Mouse (Mus musculus) ES-E14 (cell line): ENCODE measurements around the gene 1700074P13Rik.

Experiments
- CHD2 ChIP-seq: IDR thresholded peaks from 2 replicates; pipeline ENCODE4 v1.6.1; 2014; ENCODE audit warnings: mild to moderate bottlenecking, low read depth, low read length, inconsistent platforms
- HCFC1 ChIP-seq: IDR thresholded peaks from 2 replicates; pipeline ENCODE4 v1.6.1; 2012; ENCODE audit warnings: low read length, inconsistent platforms, borderline replicate concordance; ENCODE audit not compliant: insufficient read depth
- ZC3H11A ChIP-seq: IDR thresholded peaks from 2 replicates; pipeline ENCODE4 v1.6.1; 2012; ENCODE audit warnings: low read depth, mild to moderate bottlenecking, inconsistent platforms, low read length, borderline replicate concordance
- ZNF384 ChIP-seq: IDR thresholded peaks from 2 replicates; pipeline ENCODE4 v1.6.1; 2012; ENCODE audit warnings: low read depth, low read length, inconsistent platforms

GRCm38 (mm10) chr6:40891754-40892153 lies 48.6 kb downstream of the 1700074P13Rik start:
- no peak for TF ChIP-seq ZNF384
- no peak for TF ChIP-seq ZC3H11A
- no peak for TF ChIP-seq CHD2
- no peak for TF ChIP-seq HCFC1
